Mouse (Mus musculus) cerebellum, postnatal 4 days (tissue): ENCODE measurements around the gene Abcf2.

Experiments used
- DNase-seq, 2 experiments: peaks; one replicate each; pipeline ENCODE4 v3.0.0; 2022; ENCODE audit warnings: low spot score in 2 of 2, mixed read lengths in 1 of 2

Abcf2 gene

DNA sequence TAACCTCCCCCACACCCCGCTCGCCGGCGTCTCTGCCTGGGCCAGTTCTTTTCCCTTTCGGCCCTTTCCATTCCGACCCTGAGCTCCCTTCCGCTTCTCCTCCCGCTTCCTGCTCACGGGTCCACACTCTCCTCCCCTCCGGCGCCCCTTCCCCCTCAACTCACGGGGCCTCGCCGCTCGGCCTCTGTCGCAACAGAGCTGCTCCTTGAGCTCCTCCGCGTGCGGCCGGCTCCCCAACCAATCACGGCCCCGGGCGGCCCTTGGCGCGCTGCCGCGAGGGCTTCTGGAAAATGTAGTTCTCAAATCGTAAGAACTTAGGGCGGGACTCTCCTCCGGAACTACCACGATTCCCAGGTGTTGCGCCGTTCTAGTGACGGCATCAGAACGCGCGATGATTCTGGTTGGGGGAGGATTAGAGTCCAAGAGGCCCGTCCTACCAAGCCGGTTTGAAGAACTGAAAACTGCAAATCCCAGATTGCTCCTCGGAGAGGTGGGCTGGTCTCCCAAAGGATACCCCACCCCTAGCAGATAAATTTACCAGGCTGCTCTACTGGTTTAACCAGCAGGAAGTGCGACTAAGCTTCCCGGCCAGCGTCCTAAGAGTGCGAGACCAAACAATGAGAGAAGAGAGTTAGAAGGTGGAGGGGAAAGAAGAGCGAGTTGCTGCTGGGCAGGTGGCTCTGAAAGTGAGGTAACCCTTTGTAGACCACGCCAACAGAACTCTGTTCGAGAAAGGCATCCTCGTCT, at the start of gene Abcf2:
TSS of gene Abcf2 (minus strand) at position 285 of the 747 bp plus-strand sequence.
- DNase-seq = peak; percentile 99 to 100

DNA sequence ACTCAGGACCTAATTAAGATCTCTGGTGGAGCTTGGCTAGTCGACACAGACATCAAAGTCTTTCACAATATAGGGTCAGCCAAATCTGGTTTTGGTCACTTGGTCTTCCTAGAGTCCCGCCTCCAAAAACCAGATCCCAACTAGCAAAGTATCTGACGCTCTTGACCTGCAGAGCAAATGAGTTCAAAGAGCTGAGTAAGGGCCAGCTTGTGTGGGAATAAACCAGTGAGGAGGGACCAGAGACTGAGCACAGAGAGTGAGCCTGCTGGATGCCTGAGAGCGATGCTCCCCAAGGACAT, 47.5 kb upstream of the Abcf2 start:
- no peak for DNase-seq

DNA sequence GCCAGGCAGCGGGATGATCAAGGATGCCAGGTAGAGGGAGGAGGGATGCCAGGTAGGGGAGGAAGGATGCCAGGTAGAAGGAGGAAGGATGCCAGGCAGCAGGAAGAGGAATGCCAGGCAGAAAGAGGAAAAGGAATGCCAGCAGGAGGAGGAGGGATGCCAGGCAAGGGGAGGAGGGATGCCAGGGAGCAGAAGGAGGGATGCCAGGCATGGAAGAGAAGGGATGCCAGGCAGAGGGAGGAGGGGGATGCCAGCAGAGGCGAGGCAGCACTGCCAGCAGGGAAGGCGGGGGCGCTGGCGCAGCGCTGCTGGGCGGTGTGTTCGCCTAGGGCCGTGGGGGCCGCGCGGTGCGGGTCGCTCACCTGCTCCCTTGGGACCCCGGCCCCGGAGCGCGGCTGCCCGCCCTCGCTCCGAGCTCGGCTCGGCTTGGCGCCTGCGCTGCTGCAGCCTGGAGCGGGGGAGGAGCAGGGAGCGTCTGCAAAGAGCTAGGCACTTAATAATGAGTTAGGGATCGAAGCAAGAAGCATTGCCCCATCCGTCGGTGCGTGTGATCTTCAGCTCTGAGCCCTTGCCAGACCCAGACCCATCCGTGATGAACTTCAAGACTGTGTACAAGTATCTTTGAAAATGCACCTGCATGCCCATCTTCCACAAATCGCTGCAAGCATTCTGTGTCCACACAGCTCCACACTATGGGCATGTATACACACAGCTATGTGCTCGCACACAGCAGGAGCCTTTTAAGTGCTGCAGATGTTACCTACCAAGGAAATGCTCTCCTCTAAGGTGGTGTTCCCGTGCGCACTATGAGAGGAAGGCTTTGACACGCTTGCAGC, 46.9 kb upstream of the Abcf2 start, which contains the start of gene Smarcd3:
TSS of gene Smarcd3 (minus strand) at position 426 of the 836 bp plus-strand sequence.
- peak; percentile 47 to 55 for DNase-seq

DNA sequence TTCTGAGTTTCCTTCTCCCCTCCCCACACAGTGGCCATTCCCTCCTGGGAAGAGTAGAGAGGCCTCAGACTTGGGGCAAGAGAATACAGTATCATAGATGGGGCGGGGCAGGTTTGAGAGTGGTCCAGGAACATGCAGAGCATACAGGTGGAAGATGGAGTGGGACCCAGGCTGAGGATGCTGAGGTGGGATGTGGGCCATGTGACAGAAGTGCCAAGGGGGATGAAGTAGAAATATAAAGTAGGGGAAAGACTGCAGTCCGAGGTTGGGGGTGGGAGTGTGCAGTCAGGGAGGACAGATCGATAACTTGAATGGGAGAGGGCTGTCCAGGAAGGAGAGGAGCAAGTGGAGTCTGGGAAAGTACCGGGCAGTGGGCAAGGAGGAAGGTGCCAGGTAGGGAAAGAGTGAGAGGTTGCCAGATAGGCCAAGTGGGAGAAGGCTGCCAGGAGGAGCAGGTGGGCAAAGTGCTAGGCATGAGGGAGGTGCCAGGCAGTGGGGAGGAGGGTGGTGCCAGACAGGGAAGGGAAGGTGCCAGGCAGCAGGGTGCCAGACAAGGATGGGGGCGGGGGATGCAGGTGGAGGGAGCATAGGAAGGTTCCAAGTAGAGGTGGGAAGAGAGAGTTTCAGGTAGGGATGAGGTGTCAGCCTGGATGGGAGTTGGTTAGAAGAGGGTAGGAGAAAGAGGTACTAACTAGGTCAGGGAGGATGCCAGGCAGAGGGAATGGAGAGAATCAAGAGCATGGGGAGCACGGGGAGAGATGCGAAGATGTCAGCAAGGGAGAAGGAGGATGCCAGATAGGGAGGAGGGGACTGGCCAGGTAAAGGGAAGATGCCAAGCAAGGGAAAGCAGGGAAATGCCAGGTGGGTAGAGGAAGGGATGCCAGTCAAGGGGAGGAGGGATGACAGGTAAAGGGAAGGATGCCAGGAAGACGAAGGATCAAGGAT, 46.0 kb upstream of the Abcf2 start:
- DNase-seq = no peak

DNA sequence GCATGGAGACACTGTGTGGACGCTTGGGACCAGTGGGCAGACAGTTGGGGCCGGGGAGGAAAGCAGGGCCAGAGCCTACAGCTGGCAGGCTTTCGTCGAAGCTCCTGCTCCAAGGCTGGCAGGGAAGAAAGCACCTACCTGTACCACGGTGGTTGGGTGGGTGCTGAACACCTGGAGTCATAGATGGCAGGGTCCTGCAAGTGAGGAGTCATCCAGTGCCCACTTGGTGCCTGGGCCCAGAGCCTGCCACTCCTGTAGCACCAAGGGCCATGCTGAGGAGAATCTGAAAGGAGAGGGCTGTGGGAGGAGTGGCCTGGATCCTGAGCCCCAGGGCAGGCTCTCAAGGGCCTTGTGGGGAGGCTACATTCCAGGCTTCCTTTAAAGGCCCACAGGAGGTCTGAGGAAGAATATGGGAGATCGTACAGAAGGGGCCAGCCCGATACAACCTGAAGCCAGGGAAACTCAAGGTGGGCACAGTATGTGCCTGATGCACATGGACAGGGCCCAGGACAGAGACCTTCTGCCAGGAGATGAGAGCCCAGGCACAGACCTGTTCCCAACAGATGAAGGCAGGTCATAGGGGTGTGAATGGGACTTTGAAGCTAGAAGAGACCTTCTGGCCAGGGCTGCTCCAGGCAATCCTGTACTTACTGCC, 45.2 kb upstream of the Abcf2 start:
- no peak for DNase-seq

DNA sequence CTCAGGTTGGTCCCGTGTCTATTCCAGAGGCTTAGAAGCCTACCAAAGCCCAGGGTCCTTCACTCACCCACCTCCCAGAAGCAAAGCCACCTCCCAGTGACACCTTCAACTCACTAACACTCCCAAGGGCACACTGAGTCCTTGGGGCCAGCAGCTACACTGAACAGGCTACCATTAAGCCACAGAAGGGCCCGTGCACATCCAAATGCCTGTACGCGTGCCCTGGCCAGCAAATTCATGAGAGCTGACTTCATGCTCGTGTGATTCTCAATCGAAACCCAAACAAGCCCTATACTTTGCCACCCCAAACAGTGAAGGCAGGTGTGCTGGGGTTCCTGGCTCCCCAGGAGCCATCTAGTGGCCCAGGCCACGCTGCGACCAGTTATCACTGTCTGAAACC, 43.4 kb upstream of the Abcf2 start:
- DNase-seq = no peak

DNA sequence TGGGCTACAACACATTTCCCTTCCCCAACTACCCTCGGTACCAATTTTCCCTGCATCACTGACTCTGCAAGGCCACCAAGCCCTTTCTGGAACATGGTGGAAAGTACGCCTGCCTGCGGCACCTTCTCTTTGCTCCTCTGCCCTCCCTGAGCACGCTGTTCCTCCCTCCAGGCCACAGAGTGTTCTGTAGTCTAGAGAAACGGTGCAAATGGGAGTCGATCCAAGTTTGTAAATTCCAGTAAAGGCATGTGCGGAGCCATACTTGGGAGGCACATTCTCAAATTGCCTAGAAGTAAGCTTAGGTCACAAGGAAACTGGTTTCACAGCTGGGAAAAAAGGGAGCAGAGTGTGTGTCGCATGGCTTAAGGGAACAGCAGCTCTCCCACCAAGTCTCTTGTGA, 42.8 kb upstream of the Abcf2 start:
- DNase-seq = no peak

DNA sequence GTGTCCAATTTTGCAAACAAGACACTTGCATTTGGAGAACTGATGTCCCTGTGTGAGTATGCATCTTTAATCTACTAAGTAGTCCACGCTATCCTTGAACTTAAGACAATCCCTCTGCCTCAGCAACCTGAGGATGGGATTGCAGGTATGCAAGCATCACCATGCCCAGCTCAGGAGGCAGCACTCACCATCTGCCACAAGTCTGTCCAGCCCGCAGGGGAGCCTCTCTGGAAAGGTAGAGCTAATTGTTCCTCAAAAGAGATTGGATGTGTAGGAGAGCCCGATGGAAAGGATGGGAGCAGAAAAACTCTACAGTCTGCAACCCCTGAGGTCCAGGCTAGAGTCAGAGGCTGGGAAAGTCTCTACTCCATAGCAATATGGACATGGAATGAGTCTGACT, 41.7 kb upstream of the Abcf2 start:
- no peak for DNase-seq

DNA sequence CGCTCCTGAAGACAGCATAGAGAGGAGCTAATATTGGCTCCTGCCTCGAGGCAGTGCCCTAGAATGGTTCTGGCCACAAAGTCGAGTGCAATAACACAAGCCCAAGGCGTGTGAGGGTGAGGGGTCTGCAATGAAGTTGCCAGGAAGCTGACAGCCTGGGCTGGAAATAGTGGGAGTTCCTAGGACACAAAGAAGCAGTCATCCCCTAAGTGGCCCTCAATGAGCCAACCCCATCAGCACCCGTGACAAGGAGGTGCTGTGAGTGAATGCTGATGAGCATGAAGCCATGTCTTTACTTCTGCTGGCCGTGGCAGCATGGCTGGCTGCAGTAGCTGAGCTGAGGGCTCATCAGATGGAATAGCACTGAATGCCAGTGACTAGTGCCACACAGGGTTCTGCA, 37.8 kb upstream of the Abcf2 start:
- no peak for DNase-seq

DNA sequence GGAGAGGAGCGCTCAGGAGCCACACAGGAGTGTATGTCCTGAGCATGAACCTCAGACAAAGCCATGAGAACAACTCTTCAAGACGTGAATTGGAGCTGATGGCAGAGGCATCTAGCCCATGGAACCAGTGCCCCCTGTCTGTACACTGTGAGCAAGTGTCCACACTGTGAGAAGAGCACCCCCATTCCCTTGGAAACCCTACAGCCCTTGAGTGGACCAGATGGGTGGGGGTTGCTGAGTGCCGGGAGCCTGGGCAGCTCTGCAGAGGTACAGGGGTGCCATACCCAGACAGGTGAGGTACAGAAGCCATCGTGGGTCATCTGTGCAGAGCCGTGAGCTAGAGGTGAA, 35.0 kb upstream of the Abcf2 start:
- DNase-seq = no peak

DNA sequence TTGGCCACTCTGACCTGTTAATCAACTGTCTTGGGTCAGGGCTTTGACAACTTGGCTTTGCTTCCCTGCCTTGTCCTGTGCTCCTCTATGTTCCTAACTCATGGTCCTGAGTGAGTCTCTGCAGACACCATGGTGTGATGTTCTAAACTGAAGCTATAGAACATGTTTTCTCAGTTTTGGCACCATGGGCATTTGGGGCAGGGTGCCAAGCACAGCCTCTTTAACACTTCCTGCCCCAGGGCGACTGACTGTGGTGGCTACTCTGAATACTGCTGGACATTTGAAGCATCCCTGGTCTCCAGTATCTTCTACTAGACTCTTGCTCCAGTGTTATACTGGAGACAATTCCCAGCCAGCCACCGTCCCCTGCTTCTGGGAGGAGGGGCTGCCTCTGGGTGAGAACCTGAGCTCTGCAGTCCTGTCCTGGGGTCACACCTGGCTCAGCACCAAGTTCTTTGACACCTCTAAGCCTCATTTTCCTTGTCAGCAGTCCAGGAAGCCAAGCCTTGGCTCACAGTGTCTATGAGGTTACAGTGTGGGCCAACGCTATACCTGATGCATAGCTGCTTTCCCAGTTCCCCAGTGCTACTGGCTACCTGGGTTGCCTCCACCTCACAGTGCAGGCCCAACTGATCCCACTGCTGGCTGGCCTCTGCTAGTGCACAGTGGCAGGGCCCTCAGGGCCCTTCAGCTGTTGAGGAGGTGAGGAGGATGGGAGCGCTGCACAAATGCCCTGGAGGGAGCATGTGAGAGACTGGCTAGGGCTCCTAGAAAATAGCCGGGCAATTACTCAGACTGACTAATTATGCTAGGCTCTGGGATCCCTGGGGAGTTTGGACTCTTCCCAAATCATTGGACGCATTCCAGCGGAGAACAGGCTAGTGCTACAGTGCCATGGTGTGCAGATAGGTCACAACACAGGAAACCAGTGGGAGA, 34.4 kb upstream of the Abcf2 start:
- DNase-seq = peak in 1 of 2 experiments; percentile 75

DNA sequence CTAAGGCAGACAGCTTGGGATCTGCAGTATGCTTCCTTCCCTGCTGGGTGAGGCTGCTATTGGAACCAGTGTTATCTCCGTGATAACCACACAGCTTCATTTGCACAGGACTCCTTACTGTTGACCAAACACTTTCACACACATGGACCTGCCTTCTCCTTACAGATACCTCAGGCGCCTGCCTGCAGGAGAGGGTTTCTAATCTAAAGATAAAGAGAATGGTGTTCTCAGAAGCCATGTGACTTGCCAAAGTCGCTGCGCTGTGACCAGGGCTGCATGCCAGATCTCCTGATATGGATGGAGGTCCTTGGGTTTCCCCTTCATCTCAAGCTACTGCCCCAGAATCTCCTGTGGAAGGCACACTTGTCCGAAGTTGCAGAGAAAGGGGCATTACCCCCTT, 32.1 kb upstream of the Abcf2 start:
- no peak for DNase-seq

DNA sequence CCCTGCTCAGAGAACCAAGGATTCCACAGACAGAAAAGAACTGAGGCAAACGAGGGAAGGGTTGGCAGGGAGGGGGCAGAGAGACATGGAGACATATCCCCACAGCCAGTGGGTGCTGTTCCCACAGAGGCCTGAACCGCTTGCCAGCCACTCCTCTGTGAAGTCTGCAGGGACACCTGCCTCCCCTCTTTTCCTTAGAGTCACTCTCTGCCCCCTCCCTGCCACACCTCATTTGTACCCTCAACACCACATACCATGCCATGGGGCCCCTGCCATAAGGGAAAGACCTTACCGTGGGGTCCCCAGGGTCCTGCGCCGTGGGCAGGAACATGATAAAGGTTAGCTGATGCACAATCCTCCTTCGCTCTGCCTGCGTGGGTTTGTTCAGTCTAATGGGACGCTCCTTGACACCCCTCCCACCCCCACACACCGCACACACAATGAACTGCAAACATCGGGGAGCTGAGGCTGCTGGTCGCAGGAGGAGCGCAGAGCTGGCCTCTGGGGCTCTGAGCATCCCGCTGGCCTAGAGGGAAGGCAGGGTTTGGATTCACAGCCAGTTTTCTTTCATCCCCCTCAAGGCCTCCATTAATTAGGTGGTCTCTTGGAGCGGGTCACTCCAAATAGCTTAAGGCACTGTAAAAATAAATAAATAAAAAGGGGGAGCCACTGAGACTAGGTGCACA, 28.9 kb upstream of the Abcf2 start:
- DNase-seq = no peak

DNA sequence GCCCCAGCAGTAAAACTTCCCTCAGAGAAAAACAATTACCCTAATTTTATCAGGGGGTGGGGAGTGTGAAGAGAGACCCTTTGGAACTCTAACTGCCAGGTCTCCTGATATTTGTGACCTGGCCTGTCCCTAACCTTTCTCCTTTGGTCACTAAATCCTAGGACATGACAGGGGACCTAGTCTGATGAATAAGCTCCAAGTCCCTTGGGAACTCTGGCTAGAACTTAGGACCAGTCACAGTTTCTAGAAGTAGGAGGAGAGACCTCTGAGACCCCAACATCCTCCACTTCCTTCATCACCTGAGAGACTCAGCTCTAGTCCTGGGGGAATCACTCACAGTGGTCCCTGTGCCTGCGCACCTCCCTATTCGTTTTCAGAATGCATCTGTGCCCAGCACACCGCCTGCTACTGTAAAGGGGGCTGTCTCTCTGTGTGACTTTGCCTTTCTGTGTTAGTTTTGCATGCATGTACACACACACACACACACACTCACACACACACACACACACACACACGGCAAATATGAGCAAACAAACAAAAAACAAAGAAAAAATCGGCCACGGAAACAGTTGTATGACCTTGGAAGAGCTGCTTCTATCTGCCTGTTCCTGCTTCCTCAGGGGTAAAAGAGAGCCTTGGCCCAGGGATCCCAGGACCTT, 28.2 kb upstream of the Abcf2 start:
- no peak for DNase-seq

DNA sequence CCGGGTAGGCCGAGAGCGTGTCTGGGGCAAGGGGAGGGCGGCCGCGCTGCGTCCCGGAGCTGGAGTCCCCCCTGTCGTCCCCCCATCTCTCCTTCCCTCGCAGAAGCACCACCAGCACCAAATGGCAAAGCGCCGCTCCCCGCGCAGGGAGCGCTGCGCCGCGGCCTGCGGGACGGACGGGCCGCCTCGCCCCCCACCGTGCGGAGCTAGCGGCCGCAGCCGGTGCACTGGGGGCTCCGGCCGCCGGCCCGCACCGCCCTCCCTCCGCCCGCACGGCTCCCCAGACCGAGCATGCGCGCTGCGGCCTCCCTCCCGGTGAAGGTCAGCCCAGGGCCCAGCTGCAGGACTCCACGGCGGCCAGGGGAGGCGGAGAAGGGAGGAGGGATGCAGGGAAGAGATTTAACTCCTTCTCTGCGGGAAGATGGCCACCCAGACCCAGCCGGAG, 27.4 kb upstream of the Abcf2 start:
- peak; percentile 70 to 85 for DNase-seq

DNA sequence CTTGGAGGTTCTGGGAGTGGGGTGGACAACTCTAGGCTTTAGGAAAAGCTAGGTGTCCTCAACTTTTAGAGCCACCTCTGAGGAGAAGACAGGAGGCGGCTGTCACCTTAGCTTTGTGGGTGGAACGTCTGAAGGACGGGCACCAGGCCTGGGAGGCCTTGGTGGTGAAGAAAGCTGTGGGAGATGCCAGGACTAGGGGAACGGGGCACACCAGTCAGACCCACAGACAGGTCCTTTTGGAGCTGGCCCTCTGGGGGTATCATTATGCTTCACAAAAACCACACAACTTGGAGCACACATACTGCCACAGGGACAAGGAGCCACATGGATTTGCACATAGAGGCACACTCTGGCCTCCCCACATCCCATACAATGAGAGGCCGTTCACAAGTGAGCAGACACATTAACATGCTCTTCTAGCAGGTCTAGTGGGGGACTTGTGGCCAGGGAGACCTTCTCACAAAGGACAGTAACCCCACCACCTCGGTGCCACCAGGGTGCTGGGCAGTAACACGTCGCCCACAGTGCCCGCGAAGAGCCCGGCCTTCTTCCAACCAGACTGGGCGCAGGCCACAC, 26.9 kb upstream of the Abcf2 start:
- no peak for DNase-seq

DNA sequence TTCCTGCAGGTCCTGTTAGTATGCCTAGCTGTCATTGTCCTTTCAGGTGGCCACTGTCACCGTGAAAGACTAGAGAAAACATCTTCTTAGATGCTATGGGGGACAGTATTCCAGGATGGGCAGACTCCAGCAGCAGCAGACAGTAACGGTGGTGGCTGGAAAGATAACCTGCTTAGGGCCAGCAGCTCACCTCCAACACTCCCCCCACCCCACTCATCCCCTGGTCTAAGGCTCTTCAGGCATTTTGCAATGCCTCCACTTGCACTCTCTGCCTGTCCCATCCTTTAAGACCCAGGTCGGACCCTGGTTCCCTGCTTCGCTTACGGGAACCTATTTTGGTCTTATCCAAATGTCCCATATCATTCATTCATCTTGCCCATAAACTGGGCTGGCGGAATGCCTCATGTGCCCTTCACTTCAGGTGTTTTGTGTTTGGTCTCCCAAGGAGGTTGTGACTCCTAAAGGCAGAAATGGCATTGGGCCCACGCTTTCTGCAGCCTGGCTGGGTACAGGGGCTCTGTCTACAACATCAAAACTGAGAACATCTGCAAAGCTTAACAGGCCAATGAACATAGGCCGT, 26.3 kb upstream of the Abcf2 start:
- peak in 1 of 2 experiments; percentile 17 for DNase-seq

DNA sequence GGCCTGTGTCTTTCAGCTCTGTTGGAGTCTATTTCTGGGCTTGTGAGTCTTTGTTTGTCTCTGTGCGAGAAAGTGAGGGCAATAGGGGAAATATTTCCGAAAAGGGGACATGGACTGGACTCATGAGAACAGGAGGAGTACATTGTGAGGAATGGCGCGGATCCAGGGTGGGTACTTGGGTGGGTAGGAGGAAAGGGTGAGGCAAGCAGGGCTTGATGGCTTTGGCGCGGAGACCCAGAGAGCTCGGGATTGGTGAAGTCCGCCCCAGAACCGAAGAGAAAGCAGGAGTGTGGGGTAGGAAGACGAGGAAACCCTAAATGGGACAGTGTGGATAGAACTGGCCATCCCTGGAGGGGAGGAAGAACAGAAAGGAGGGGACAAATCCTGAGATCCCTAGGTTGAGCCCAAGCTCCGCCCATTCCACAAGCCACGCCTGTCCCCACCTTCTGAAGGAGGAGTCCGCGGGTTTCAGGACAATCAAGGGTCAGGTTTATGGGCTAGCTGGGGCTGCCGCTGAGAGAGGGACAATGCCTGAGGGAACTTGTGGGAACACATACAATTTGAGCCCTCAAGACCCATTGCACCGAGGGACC, 25.6 kb upstream of the Abcf2 start:
- peak in 1 of 2 experiments; percentile 20 for DNase-seq
